Mouse (Mus musculus) heart, embryonic 10.5 days (tissue): Measurements from ENCODE around the gene Pawr. TPM values are rescaled to one million over a fixed set of nuclear protein-coding genes. Genes with fewer than 3 reads are reported as not detected.

Experiments used
- DNase-seq: peaks from one replicate; pipeline ENCODE4 v3.0.0-alpha.2; 2017; ENCODE audit warnings: low spot score
- H3K27ac ChIP-seq: fragments of 300-500 bp; sonication (generic); 2 replicates; pipeline ENCODE4 v1.5.1; 2016; ENCODE audit warnings: mild to moderate bottlenecking
- H3K27me3 ChIP-seq: fragments of 300-500 bp; sonication (generic); 2 replicates; pipeline ENCODE4 v1.6.1; 2016; ENCODE audit warnings: mild to moderate bottlenecking; ENCODE audit not compliant: poor library complexity, insufficient read depth, severe bottlenecking
- H3K36me3 ChIP-seq: fragments of 300-500 bp; sonication (generic); 2 replicates; pipeline ENCODE4 v1.6.1; 2016; ENCODE audit warnings: mild to moderate bottlenecking, moderate library complexity
- H3K4me1 ChIP-seq: fragments of 300-500 bp; sonication (generic); 2 replicates; pipeline ENCODE4 v1.6.1; 2016; ENCODE audit warnings: mild to moderate bottlenecking
- H3K4me3 ChIP-seq: fragments of 300-500 bp; sonication (generic); 2 replicates; pipeline ENCODE4 v1.5.1; 2016; ENCODE audit warnings: mild to moderate bottlenecking, moderate library complexity
- H3K9me3 ChIP-seq: fragments of 300-500 bp; sonication (generic); 2 replicates; pipeline ENCODE4 v1.6.1; 2016; ENCODE audit warnings: mild to moderate bottlenecking, moderate library complexity
- WGBS: fragments of 180-500 bp; shearing (Covaris S2); methylation state at CpG from one replicate; pipeline ENCODE4 v1.1.7; 2016; 5-methylcytosine and 5-hydroxymethylcytosine counted together
- polyA plus RNA-seq: library from polyadenylated mRNA; unstranded; fragments of >200 nt; fragmentation: Nextera tagmentation; extraction: Ambion mirVana; gene quantifications from 2 replicates; pipeline ENCODE4 v1.2.1, GENCODE M21; 2016

Pawr gene
- polyA plus RNA-seq, 1 experiment from 2014 or later, result 28.3 TPM

DNA sequence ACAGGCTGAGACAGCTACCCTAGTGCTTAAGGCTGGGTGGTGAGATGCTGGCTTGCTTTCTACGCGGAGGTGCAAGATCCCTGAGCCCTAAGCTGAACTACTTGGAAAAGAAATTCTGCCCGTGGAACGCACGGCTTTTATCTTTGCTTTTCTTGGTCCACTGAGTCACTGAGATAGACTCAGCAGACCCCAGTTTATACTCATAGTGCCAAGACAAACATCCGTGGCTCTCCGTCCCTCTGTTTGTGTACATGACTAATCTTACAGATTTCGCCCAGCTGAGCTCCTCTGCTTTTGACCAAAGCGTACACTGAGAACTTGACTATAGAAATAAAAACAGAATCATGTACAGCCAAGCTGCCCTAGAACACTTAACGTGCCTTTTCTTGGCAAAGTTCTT lies 113.7 kb downstream of the Pawr start:
- WGBS, result 25% methylated on average over 10 of the region's 10 CpGs
- H3K27ac ChIP-seq, result peak overlapping the region; percentile 89

DNA sequence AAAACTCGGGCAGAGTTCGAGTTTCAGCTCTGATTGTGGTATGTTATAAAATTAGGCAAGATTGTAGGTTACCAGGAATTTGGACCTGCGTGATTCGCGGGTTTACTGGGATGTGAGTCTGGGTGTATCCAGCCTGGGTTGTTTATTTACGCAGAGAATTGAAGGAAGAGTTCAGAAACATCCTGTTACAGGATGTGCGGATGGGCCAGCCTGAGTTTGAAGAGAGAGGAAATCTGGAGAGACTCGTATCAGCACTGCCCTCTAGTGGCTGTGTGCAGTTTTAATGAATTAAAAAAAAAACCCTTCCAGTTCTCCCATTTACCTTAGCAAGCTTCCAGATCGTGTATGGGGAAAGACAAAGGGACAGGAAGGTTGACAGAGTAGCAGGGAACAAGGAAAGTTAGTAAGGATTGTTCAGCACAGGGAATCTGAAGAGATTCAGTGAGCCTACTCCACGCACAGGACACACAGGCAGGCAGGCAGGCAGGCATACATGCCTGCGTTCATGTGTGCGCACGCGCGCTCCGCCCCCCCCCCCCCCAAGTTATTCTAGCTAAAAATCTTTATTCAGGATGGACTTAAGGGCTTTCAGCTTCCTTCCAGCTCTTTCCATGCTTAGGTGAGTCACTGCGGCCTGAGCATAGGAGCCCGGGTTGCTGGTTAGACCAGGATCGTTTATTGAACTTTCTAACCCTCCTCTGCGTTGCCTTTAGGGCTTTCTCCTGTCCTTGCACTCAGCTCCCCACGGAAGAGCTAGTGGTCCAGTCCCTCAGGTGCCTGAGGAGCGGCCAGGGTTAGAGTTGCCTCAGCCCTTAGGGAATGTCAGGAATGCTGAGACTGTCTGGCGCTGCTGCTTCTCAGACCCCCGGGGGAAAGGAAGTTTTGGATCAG lies 114.4 kb downstream of the Pawr start:
- Histone ChIP-seq H3K27me3 (no peaks in the 10 kb centered on the region), H3K9me3 (no peaks in the 10 kb centered on the region), H3K36me3 (no peaks in the 10 kb centered on the region), H3K27ac (peak overlapping the region; percentile 89), H3K4me1 (peaks cover 47% of the 10 kb centered on the region), H3K4me3 (peak overlapping the region; percentile 54)
- peak; percentile 83 for DNase-seq
- WGBS, result 8% methylated on average over 24 of the region's 24 CpGs

More for the DNA sequence above, 113.7 kb downstream of the Pawr start:
- H3K9me3 ChIP-seq, result no peaks in the 10 kb centered on the region
- H3K27me3 ChIP-seq, result no peaks in the 10 kb centered on the region
- peak overlapping the region; percentile 54 for H3K4me3 ChIP-seq
- H3K4me1 ChIP-seq, result peaks cover 47% of the 10 kb centered on the region
- DNase-seq, result no peak
- H3K36me3 ChIP-seq, result no peaks in the 10 kb centered on the region

DNA sequence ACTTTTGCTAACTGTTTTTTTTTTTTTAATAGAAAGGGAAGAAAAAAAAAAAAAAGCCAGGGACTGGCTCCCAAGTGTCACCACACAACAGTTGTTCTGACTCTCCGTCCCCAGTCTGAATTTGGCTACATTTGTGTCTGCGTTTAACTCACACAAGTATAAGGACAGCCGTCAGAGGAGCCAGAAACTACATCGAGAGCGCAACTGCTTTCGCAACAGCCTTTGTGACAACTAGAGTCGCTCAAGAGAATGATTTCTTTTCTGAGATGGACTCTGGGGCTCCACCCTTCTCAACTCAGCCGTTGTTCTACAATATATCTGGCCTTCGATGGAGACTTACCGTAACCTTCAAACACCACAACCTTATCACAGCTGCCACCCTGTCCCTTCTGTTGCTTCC lies 115.3 kb downstream of the Pawr start:
- Histone ChIP-seq H3K27me3 (no peaks in the 10 kb centered on the region), H3K4me3 (no peak overlapping the region), H3K4me1 (peaks cover 47% of the 10 kb centered on the region), H3K36me3 (no peaks in the 10 kb centered on the region), H3K27ac (peak overlapping the region; percentile 72), H3K9me3 (no peaks in the 10 kb centered on the region)
- no peak for DNase-seq
- 51% methylated on average over 10 of the region's 10 CpGs for WGBS

DNA sequence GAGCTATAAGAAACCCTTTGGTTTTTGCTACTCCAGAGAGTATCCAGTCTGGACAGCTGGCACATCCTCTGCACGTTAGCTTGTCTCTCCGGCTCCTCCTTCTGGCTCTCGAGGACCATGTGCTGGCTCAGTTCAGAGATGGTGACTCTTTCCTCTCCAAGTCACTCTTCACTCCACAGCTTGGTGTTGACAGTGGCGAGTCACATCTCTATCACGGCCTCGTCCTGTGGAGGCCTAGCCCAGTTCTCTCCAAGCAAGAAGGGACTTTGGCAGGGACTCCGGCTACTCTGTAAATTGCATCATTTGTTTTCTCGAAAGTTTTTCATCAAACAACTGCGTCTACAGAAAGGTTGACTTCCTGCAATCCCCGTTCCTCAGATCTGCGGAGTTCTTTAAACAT lies 116.5 kb downstream of the Pawr start:
- no peak for DNase-seq
- Histone ChIP-seq H3K9me3 (no peaks in the 10 kb centered on the region), H3K36me3 (no peaks in the 10 kb centered on the region), H3K4me3 (no peak overlapping the region), H3K27ac (peak overlapping the region; percentile 72; the same call in 1 of the 2 replicates), H3K27me3 (no peaks in the 10 kb centered on the region), H3K4me1 (peaks cover 47% of the 10 kb centered on the region)
- WGBS, result 57% methylated on average over 11 of the region's 11 CpGs

DNA sequence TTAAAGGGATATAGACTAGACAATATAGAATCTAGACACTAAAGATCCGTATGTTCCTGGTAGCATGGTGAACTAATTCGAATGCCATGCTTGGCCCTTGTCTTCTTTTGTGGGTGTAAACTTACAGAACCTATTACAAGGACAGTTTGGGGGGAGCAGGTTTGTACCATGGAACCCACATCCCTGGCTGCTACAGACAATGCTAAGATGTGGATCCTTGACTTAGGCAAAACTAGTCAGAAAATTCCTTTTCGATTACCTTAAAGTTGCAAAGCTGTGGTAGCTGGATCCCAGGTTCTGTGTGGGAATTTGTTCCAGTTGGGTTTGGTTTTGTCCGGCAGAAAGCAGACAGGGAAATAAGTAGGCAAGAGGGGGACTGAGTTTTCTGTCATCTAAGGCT lies 118.5 kb downstream of the Pawr start:
- Histone ChIP-seq H3K27me3 (no peaks in the 10 kb centered on the region), H3K27ac (no peak overlapping the region), H3K36me3 (no peaks in the 10 kb centered on the region), H3K4me3 (no peak overlapping the region), H3K4me1 (peaks cover 38% of the 10 kb centered on the region), H3K9me3 (no peaks in the 10 kb centered on the region)
- no peak for DNase-seq
- 86% methylated on average over 4 of the region's 4 CpGs for WGBS

DNA sequence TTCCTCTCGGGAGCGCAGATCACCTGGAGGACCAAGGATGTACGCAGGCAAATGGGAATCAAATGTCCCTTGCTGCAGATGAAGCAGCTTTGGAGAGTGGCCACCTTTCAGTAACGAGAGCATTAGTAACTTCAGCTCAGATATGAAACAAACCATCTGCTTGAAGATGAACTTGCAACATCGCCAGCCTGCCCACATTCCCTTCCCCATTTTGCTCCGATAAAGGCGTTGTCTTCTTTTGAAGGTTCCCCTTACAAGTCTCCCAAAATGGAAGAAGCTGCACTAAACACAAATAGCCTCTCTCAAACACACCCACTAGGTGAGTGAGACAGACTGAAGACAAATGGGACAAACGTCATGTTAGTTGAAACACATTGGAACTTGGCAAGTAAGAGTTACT lies 119.6 kb downstream of the Pawr start:
- Histone ChIP-seq H3K27me3 (no peaks in the 10 kb centered on the region), H3K4me3 (no peak overlapping the region), H3K9me3 (no peaks in the 10 kb centered on the region), H3K27ac (no peak overlapping the region), H3K36me3 (no peaks in the 10 kb centered on the region), H3K4me1 (peaks cover 34% of the 10 kb centered on the region)
- WGBS, result 81% methylated on average over 8 of the region's 8 CpGs
- no peak for DNase-seq

DNA sequence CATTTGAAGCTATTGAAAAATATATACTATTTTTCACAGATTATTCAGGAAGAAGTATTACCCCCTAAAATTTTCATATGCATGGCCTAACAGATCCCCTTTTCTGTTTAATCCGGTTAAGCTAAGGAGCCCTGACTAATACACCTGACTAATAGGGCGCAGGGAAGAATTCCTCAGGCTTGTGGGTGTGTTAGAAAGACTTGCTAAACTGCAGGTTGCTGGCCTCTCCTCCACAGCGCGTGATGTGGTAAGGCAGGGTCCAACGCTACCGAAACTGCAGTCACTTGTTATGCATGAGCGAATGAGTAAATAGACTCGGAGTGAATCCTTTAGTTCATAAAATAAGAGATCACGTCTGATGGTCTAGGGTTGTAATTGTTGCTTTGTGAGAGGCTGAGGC lies 120.5 kb downstream of the Pawr start:
- Histone ChIP-seq H3K9me3 (no peaks in the 10 kb centered on the region), H3K36me3 (no peaks in the 10 kb centered on the region), H3K27ac (no peak overlapping the region), H3K4me3 (no peak overlapping the region), H3K4me1 (peaks cover 25% of the 10 kb centered on the region), H3K27me3 (no peaks in the 10 kb centered on the region)
- no peak for DNase-seq
- WGBS, result 92% methylated on average over 9 of the region's 9 CpGs

DNA sequence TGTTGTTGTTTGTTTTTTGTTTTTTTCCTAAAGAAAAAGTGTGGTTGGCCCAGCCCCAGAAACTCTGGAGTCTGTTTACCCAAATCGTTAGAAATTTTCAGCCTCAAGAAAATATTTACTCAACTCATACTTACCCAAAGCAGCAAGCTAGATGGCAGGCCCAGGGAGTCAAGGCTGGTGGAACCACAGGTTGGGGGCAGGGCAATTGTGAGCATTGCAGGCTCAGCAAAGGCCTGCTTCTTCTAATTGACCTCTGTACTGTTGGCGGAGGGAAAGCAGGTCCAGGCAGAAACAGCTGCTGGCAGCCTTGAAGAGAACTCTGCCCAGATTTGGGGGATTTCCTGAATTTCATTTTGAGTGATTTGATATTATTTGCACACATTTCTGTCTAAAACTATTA lies 121.6 kb downstream of the Pawr start:
- no peak for DNase-seq
- no peaks in the 10 kb centered on the region for H3K9me3 ChIP-seq
- peaks cover 14% of the 10 kb centered on the region for H3K4me1 ChIP-seq
- no peak overlapping the region for H3K4me3 ChIP-seq
- no peaks in the 10 kb centered on the region for H3K36me3 ChIP-seq
- H3K27ac ChIP-seq, result 0 out of 2 replicates have a peak overlapping the region, but pooled peaks have one; percentile 4
- WGBS, result 70% methylated on average over 2 of the region's 2 CpGs
- no peaks in the 10 kb centered on the region for H3K27me3 ChIP-seq

DNA sequence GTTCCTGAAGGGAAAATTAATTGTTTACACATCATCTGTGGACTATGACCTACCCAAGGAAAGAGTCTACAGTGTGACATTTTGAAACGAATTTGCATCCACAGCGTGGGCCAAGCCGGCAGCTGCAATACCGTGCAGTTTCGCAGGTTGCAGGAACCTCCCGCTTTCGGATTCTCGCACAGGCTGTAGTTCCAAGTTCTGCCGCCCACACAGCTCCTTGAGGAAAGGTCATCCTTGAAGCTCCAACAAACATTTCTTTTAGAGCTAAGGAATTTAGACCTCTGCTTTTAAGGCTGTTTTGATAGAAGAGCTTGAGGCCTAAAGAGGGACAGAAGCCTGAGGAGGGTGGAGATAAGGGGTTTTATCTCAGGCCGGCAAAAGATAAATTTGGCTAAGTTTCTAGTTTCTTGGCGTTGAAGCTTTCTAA lies 122.8 kb downstream of the Pawr start:
- Histone ChIP-seq H3K4me1 (peaks cover 13% of the 10 kb centered on the region), H3K27me3 (no peaks in the 10 kb centered on the region), H3K4me3 (no peak overlapping the region), H3K27ac (peak overlapping the region; percentile 74), H3K9me3 (no peaks in the 10 kb centered on the region), H3K36me3 (no peaks in the 10 kb centered on the region)
- DNase-seq, result no peak
- WGBS, result 42% methylated on average over 11 of the region's 11 CpGs

DNA sequence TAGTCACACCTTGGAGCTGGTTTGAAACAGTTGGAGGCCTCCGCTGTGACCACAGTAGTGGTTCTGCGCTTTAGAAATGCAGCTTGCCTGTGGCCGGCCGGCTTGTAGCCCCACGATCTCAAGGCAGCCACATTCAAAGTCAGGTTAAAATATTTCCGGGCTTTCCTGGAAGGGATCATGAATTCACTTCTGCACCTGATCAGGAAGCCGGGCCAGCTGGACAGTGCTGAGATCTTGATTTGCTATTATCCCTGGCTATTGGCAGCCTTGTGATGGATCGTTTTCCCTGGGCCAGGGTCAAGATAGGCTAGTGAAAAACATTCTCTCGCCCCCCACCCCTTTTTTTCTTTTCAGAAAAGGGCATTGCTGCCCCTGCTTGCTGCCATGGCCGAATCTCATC lies 123.3 kb downstream of the Pawr start:
- Histone ChIP-seq H3K4me1 (peaks cover 13% of the 10 kb centered on the region), H3K4me3 (no peak overlapping the region), H3K27ac (peak overlapping the region; percentile 74), H3K27me3 (no peaks in the 10 kb centered on the region), H3K36me3 (no peaks in the 10 kb centered on the region), H3K9me3 (no peaks in the 10 kb centered on the region)
- WGBS, result 46% methylated on average over 10 of the region's 10 CpGs
- no peak for DNase-seq

DNA sequence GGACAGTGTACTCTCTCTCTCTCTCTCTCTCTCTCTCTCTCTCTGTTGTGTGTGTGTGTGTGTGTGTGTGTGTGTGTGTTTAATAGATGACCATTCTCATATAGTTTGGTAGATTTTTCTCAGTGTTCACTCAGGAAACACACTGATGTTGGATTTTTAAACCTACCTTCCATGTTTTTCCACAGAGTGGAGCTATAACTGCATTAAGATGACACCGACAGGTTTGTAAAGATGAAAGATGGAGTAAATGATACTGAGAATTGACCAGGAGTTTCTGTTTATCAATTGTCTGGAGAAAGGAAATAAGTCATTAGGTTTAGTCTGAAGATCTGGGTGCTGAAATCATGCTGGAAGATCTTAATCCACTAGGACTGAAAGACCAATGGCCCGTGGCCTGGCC lies 124.0 kb downstream of the Pawr start:
- WGBS, result 79% methylated on average over 2 of the region's 2 CpGs
- H3K4me3 ChIP-seq, result no peak overlapping the region

DNA sequence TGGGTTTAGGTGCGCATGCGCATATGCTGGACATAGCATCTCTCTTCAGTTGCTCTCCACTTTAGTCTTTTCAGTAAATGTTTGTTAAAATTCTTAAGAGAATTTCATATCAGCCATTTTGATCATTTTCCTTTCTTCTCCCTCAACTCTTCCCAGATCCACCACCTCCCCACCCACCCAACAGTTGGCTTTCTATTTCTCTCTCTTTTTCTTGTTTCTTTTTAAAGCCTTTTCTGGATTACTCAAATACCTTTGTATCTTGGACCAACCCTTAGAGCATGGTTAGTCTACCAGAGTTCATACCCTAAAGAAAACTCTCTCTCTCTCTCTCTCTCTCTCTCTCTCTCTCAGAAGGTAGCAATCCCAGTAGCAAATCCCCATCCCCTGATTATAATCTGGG lies 125.1 kb downstream of the Pawr start:
- H3K4me1 ChIP-seq, result peaks cover 13% of the 10 kb centered on the region
- H3K27me3 ChIP-seq, result no peaks in the 10 kb centered on the region
- H3K27ac ChIP-seq, result no peak overlapping the region
- no peaks in the 10 kb centered on the region for H3K9me3 ChIP-seq
- DNase-seq, result no peak
- H3K36me3 ChIP-seq, result no peaks in the 10 kb centered on the region
- WGBS, result 100% methylated on average over 2 of the region's 2 CpGs
- no peak overlapping the region for H3K4me3 ChIP-seq

More for the DNA sequence above, 124.0 kb downstream of the Pawr start:
- H3K36me3 ChIP-seq, result no peaks in the 10 kb centered on the region
- H3K4me1 ChIP-seq, result peaks cover 13% of the 10 kb centered on the region
- H3K27me3 ChIP-seq, result no peaks in the 10 kb centered on the region
- DNase-seq, result no peak
- H3K9me3 ChIP-seq, result no peaks in the 10 kb centered on the region
- H3K27ac ChIP-seq, result no peak overlapping the region

DNA sequence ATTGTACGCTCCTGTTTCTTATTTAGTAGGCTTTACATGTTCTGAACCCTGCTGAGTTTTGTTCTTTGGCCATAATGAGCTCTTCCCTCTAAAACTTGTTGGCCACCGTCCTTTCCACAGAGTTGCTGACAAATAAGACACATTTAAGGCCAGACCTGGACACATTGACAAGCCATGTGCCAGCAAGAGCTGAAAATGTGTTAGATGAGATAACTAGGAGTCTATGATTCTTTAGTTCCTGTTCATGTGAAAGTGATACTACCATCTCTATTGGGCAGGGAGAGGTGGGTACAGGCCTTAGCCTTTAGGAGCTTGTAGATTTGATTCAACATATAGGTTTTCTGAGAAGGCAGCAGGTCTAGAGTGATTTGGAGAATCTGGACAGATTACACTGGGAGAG lies 129.9 kb downstream of the Pawr start:
- Histone ChIP-seq H3K4me1 (peaks cover 5% of the 10 kb centered on the region), H3K27ac (no peak overlapping the region), H3K36me3 (no peaks in the 10 kb centered on the region), H3K9me3 (no peaks in the 10 kb centered on the region), H3K27me3 (no peaks in the 10 kb centered on the region), H3K4me3 (no peak overlapping the region)
- DNase-seq, result no peak
- WGBS, result 69% methylated on average over 2 of the region's 2 CpGs
